Mouse (Mus musculus) left cerebral cortex, postnatal 4 days (tissue): ENCODE measurements around the gene Abca2. TPM values are rescaled to one million over a fixed set of nuclear protein-coding genes. Genes with fewer than 3 reads are reported as not detected.
"Not testable (repeated sequence)": the region's sequence is repeated elsewhere in the genome, so short reads cannot be mapped to it uniquely, and the experiment has no call there.

Experiments used
- DNase-seq: peaks from one replicate; pipeline ENCODE4 v3.0.0-alpha.2; 2022
- intact Hi-C: fragments of 180-260 bp; cut with DNase I; formaldehyde crosslinking; loops from one replicate; pipeline ENCODE4 v1.15.1; 2025
- total RNA-seq, 2 experiments: library from RNA; stranded (reverse); gene quantifications; 2 replicates each; pipeline ENCODE4 v1.2.3; 2021

The Abca2 gene
- 10 to 100 TPM; 78.4 to 99.2 TPM for total RNA-seq

- intact Hi-C loops, result no loop called here
- DNase-seq, result peak; percentile 97
Measured at GRCm38 (mm10) chr2:25428442-25429236, at the start of gene Abca2. Gene Abca2 (plus strand): TSS chr2:25428703.

GRCm38 (mm10) chr2:25384492-25384891 lies 44.0 kb upstream of the Abca2 start:
- intact Hi-C loops, result no loop called here
- no peak for DNase-seq

- DNase-seq, result peak; percentile 38
- intact Hi-C loops, result no loop called here
Measured at GRCm38 (mm10) chr2:25391266-25391665, 37.2 kb upstream of the Abca2 start.

GRCm38 (mm10) chr2:25394281-25395221 lies 34.0 kb upstream of the Abca2 start:
- peak; percentile 79 for DNase-seq
- intact Hi-C loops, result no loop called here

GRCm38 (mm10) chr2:25395721-25396596 lies 32.5 kb upstream of the Abca2 start, which contains the start of gene Entpd2:
Gene Entpd2 (plus strand): TSS chr2:25395874.
- intact Hi-C loops, result no loop called here
- no peak for DNase-seq

GRCm38 (mm10) chr2:25396597-25396983 lies 31.9 kb upstream of the Abca2 start:
- peak; percentile 80 for DNase-seq

GRCm38 (mm10) chr2:25397010-25397409 lies 31.5 kb upstream of the Abca2 start:
- peak; percentile 53 for DNase-seq
- intact Hi-C loops, result no loop called here

More at GRCm38 (mm10) chr2:25396597-25396983, 31.9 kb upstream of the Abca2 start:
- intact Hi-C loops, result no loop called here

GRCm38 (mm10) chr2:25398065-25398464 lies 30.4 kb upstream of the Abca2 start:
- DNase-seq, result no peak
- intact Hi-C loops, result no loop called here

- no peak for DNase-seq
- intact Hi-C loops, result no loop called here
Measured at GRCm38 (mm10) chr2:25399051-25399450, 29.5 kb upstream of the Abca2 start, which contains the start of gene Npdc1. Gene Npdc1 (plus strand): TSS chr2:25399351.

- no peak for DNase-seq
- intact Hi-C loops, result no loop called here
Measured at GRCm38 (mm10) chr2:25400291-25400690, 28.2 kb upstream of the Abca2 start.

GRCm38 (mm10) chr2:25400764-25401163 lies 27.7 kb upstream of the Abca2 start:
- DNase-seq, result peak; percentile 61
- intact Hi-C loops, result no loop called here

GRCm38 (mm10) chr2:25402377-25402971 lies 26.0 kb upstream of the Abca2 start:
- DNase-seq, result peak; percentile 91
- intact Hi-C loops, result no loop called here

GRCm38 (mm10) chr2:25402972-25403601 lies 25.4 kb upstream of the Abca2 start:
- intact Hi-C loops, result no loop called here

GRCm38 (mm10) chr2:25403994-25404393 lies 24.5 kb upstream of the Abca2 start:
- intact Hi-C loops, result no loop called here
- DNase-seq, result no peak

More at GRCm38 (mm10) chr2:25402972-25403601, 25.4 kb upstream of the Abca2 start:
- peak; percentile 91 for DNase-seq

- intact Hi-C loops, result no loop called here
- no peak for DNase-seq
Measured at GRCm38 (mm10) chr2:25408908-25409307, 19.6 kb upstream of the Abca2 start.

- DNase-seq, intact Hi-C loops: not testable (repeated sequence)
Measured at GRCm38 (mm10) chr2:25413436-25413835, 15.1 kb upstream of the Abca2 start.

- DNase-seq, result peak; percentile 70
- intact Hi-C loops, result no loop called here
Measured at GRCm38 (mm10) chr2:25417426-25417825, 11.1 kb upstream of the Abca2 start.

GRCm38 (mm10) chr2:25421896-25422295 lies 6.6 kb upstream of the Abca2 start:
- intact Hi-C loops, result no loop called here
- peak; percentile 73 for DNase-seq
